Mouse (Mus musculus): ENCODE data around the gene Zbp1.

Zbp1 gene

DNA sequence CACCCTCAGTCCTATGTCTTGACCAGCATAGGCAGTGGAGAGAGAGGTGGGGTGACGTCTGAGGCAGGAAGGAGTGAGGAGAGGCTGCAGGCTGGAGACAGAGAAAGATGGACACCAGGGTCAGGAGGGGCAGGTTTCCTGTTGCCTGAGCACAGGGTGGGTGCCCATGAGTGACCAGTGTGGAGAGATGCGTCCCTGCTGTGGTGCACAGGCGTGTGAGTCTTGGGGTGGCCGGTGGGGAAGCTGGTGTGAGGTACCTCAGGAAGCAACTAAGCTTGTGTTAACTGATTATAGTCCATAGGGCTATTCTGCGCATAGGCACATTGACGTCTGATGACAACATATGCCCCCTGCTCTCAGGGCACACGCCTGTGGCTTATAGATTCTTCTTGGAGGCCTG, 39.7 kb downstream of the Zbp1 start:
- no peak for DNase-seq (ENCODE audit: low spot score in 2 of 2)

- DNase-seq (ENCODE audit: low spot score in 2 of 2): no peak
Observed at GRCm38 (mm10) chr2:173177951-173178350, 40.8 kb downstream of the Zbp1 start.

DNA sequence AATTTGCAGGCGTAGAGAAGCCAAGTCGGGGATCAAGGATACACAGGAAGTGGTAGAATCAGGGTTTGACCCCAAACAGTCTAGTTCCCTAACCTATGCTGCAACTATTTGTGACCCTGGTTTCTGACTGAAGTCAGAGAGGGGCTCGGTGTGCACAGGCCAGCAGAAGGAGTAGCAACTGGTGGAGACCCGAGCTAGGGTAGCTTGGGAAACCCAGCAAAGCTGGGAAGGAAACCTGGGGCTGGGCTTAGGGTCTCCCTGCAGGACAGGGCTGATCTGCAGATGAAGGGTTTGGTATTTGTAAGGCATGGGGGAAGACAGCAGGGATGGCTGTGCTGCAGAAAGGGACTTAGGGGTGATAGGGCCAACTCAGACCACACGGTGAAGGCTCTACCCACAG, 41.2 kb downstream of the Zbp1 start:
- DNase-seq (ENCODE audit: low spot score in 2 of 2): no peak

- no peak for DNase-seq (ENCODE audit: low spot score in 2 of 2)
Observed at GRCm38 (mm10) chr2:173175703-173176102, 43.0 kb downstream of the Zbp1 start.

GRCm38 (mm10) chr2:173174569-173174968, 44.2 kb downstream of the Zbp1 start:
- no peak for DNase-seq (ENCODE audit: low spot score in 2 of 2)

GRCm38 (mm10) chr2:173173521-173174511, 44.9 kb downstream of the Zbp1 start:
- peak; percentile 78 to 88 for DNase-seq (ENCODE audit: low spot score in 2 of 2)

DNA sequence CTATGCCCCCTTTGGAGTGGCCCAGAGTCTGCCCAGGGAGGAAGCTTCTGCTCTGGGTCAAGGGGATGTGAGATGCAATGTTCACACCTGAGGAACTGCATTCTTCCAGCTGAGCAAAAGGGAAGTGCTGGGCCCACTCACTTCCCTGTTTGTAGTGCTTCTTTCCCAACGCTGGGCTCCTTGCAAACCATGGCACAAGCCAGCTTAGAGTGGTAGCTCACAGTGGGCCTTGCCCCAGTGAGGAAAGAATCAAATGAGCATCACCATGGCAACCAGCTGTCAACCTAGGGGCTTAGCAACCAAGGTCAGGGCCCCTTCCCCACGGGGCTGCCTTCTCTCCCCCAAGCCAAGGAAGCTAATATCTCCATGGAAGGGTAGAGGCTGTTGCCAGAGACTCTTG, 45.7 kb downstream of the Zbp1 start:
- no peak for DNase-seq (ENCODE audit: low spot score in 2 of 2)

GRCm38 (mm10) chr2:173172386-173172785, 46.3 kb downstream of the Zbp1 start:
- DNase-seq (ENCODE audit: low spot score in 2 of 2): no peak

- DNase-seq (ENCODE audit: low spot score in 2 of 2): no peak
Observed at GRCm38 (mm10) chr2:173171956-173172355, 46.8 kb downstream of the Zbp1 start.

GRCm38 (mm10) chr2:173171470-173171869, 47.3 kb downstream of the Zbp1 start:
- DNase-seq (ENCODE audit: low spot score in 2 of 2): peak; percentile 18 to 25

DNA sequence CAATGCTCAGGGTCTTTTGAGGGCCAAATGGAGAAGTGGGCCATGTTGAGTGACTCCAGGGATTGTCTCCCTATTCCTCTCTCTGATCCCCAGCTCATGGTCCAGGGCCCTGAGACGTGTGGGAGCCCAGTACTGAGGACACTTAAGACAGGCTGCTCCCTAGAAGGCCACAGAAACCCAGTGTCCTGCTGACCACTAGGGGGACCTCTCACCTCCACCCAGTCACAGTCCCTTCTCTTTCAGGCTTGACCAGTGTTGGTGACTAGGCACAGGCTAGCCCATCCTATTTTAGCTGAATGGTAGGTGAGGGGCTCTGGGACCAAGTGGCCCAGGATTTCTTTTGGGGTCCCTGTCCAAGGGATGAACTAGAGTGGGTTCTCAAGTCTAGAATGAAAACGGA, 48.0 kb downstream of the Zbp1 start:
- no peak for DNase-seq (ENCODE audit: low spot score in 2 of 2)

- DNase-seq (ENCODE audit: low spot score in 2 of 2): no peak
Observed at GRCm38 (mm10) chr2:173170081-173170480, 48.6 kb downstream of the Zbp1 start.

DNA sequence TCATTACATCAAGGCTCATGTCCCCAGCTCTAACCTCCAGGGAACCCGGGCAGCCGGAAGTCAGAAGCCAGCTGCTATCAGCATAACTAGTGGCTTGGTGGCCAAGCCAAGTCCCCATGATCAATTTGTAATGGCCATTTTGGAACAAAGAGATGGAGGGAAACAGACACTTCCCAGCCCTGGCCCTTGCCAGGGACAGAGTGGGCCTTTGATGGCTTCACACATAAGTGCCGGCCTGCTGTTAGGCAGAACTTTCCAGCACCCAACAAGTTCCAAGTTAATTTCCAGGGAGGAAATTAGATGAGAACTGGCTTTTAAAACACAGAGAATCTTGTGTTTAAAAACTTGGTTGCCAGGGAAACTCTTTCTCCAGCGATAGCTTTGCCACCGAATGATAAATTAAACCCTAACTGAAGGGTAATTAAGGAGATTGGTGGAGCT, 50.3 kb downstream of the Zbp1 start:
- no peak for DNase-seq (ENCODE audit: low spot score in 2 of 2)

- no peak for DNase-seq (ENCODE audit: low spot score in 2 of 2)
Observed at GRCm38 (mm10) chr2:173165357-173165756, 53.4 kb downstream of the Zbp1 start.

- no peak for DNase-seq (ENCODE audit: low spot score in 2 of 2)
Observed at GRCm38 (mm10) chr2:173164946-173165345, 53.8 kb downstream of the Zbp1 start.

DNA sequence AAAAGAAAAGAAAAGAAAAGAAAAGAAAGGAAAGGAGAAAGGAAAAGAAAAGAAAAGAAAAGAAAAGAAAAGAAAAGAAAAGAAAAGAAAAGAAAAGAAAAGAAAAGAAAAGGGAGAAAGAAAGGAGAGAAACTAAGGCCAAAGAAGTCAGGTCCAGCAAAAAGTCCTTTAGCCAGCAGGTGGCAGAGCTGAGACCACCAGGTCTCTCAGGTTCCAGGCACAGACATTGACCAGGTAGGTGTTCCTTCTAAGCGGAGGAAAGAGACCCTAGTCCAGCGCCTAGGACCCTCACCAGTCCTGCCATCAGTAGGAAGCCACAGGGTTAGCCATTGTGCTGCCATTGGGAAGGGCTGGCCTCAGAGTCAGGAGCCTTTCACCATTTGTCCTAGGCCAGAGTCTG, 54.4 kb downstream of the Zbp1 start:
- no peak for DNase-seq (ENCODE audit: low spot score in 2 of 2)

- no peak for DNase-seq (ENCODE audit: low spot score in 2 of 2)
Observed at GRCm38 (mm10) chr2:173163380-173163779, 55.3 kb downstream of the Zbp1 start.

DNA sequence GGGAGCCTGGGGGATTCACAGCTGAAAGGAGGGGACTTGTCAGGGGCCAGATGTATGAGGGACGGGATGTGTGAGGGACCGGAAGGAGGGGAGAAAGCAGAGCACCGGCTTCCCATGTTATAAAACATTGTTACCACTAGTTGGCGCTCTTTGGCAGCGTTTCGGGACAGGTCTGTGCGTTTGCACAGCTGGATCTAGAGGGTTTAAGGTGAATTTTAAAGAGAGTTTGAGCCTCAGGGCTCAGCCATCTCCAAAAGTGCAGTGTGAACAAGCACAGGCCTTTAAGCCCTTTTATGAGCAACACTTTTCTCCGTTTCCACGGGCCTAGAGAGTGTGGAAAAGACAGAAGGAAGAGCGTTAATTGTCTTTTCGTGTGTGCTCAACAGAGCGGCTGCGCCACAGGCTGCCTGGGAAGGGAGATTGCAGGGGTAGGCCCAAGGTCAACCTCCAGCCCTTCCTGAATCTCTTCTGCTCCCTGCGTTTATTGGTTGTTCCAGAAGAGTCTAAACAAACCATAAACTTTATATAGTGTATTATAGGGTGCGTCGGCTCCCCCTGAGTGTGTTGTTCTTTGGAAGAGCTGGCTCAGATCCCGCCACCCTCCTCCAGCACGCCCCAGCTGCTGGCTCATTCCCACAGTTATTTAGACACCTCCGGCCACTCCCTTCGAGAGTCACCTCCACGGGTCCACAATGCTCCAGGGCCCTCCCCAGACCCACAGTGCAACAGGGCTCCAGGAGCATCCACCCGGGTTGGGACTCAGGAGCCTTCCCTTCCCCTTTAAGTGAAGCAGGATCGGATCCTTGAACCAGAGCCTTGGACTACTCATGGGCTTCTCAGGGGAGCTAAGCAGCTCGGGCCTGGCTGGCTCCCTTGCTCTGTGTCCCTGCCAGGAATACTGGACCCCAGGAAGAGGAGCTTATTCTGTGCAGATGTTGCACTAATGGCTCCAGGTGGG, 59.1 kb downstream of the Zbp1 start:
- no peak for DNase-seq (ENCODE audit: low spot score in 2 of 2)

DNA sequence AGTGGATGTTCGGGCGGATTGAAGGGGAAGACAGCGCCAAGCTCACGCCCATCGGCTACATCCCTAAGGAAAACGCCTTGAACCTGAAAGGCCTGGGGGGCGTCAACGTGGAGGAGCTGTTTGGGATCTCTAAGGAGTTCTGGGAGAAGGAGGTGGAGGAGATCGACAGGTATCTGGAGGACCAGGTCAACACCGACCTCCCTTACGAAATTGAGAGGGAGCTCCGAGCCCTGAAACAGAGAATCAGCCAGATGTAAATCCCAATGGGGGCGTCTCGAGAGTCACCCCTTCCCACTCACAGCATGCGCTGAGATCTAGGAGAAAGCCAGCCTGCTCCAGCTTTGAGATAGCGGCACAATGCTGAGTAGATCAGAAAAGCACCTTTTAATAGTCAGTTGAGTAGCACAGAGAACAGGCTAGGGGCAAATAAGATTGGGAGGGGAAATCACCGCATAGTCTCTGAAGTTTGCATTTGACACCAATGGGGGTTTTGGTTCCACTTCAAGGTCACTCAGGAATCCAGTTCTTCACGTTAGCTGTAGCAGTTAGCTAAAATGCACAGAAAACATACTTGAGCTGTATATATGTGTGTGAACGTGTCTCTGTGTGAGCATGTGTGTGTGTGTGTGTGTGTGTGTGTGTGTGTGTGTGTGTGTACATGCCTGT, 60.2 kb downstream of the Zbp1 start:
- no peak for DNase-seq (ENCODE audit: low spot score in 2 of 2)

DNA sequence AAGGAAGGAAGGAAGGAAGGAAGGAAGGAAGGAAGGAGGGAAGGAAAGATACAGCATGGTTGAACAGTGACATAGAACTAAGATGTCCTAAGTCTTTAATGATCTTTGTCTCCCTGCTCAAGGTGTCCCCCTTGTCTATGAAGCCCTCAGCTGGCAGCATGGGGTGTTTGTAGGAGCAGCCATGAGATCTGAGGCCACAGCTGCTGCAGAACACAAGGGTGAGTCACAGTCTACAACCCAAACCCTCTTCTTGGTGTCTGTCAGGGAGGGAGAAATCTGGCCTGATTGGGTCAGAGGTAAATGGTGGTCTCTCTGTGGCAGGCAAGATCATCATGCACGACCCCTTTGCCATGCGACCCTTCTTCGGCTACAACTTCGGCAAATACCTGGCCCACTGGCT, 60.9 kb downstream of the Zbp1 start:
- DNase-seq (ENCODE audit: low spot score in 2 of 2): no peak

- no peak for DNase-seq (ENCODE audit: low spot score in 2 of 2)
Observed at GRCm38 (mm10) chr2:173157376-173157775, 61.3 kb downstream of the Zbp1 start.

- DNase-seq (ENCODE audit: low spot score in 2 of 2): no peak
Observed at GRCm38 (mm10) chr2:173156923-173157322, 61.8 kb downstream of the Zbp1 start.
